Mouse (Mus musculus) stomach, postnatal 0 days (tissue): ENCODE data around the gene Efl1.

ENCODE experiments used
- CTCF ChIP-seq: IDR thresholded peaks from 2 replicates; pipeline ENCODE4 v1.5.1; 2016; ENCODE audit warnings: antibody characterized with exemption, low read depth, mild to moderate bottlenecking, moderate library complexity
- EP300 ChIP-seq: optimal IDR thresholded peaks from 2 replicates; pipeline ENCODE3; 2016; ENCODE audit warnings: antibody characterized with exemption

DNA sequence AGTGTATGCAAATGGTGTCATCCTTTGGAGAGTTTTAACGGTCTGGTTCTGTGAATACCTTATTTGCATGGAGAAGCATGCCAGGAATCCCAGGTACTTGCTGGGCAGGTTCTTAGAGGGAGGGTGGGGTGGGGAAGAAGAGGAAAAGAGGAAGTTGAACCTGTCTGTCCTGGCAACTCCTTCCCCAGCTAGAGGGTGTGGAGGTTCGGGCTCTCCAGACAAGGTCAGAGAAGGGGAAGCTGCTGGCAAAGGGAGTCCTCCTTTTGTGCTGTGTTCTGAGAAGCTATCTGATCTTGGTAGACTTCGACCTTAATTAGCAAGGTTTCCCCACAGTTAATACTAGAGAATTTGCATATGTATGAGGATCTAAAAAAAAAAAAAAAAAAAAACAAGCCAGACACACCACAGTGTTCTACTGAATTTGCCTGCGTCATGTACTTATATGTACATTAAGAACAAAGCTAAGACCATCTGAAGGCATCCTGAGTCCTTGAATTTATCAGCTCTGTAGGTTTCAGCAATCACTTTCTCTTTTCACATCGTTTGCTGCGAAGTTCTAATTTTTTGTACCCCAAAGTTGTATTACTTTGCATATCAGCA lies 137.0 kb downstream of the Efl1 start:
- TF ChIP-seq CTCF (no peak), EP300 (no peak)
